Mouse (Mus musculus) right cerebral cortex, postnatal 14 days (tissue): ENCODE data around the gene Ppt1.
A peak's percentile ranks its signal among the peaks of the same experiment; 100 is the strongest.

Source experiments
- DNase-seq: peaks from one replicate; pipeline ENCODE4 v3.0.0; 2022

Ppt1 gene

GRCm38 (mm10) chr4:122871269-122871668 lies 35.2 kb downstream of the Ppt1 start:
- no peak for DNase-seq

- no peak for DNase-seq
Measured at GRCm38 (mm10) chr4:122871989-122872388, 35.9 kb downstream of the Ppt1 start.

GRCm38 (mm10) chr4:122873003-122873402 lies 37.0 kb downstream of the Ppt1 start:
- DNase-seq = no peak

GRCm38 (mm10) chr4:122873512-122873911 lies 37.5 kb downstream of the Ppt1 start:
- no peak for DNase-seq

DNA sequence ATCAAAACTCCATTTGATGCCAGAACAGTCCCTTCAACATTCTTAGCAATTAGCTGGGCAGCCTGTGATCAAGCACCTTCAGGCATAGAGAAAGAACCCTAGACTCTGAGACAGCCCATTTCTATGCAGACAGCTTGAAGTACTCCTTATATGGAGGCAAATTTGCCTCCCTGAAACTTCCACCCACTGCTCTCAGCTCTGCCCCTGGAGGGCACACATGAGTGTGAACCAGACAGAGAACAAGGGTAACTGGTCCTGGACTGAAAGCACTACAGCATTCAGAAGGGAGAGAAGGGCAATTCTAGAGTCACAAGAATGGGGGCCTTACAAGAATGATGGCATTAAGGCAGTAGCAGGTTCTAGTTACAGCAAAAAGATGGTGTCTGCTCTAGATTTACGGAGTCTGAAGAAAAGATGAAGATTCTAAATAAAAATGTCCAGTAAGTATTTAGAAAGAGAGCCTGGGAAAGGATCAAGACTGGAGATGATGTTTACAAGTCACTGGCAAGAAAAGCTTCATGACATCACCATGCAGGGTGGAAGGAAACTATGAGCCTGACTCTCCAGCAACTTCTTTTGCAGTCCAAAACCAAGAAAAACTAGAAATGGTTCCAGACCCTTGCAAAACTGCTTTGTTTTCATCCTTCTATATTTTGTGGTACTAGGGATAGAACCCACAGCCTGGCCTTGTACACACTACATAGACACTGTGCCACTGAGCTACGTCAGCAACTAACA lies 42.5 kb downstream of the Ppt1 start:
- no peak for DNase-seq

DNA sequence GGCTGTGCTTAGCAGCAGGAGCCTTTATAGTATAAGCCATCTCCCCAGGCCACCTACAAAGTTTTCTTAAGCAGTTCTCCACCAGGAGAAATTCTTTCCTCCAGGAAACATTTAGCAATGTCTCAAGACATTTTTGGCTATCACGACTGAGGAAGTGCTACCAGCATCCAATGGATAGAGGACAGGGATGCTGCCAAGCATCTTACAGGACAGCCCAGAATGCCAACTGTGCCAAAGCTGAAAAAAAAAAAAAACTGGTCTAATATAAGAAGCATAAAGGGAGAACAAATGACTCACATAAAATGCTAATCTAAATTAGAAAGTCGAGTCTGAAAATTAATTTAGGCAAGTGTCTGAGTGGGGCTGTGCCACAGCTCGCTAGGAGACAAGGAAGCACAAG lies 46.5 kb downstream of the Ppt1 start:
- no peak for DNase-seq

GRCm38 (mm10) chr4:122883294-122883693 lies 47.3 kb downstream of the Ppt1 start:
- DNase-seq = no peak

DNA sequence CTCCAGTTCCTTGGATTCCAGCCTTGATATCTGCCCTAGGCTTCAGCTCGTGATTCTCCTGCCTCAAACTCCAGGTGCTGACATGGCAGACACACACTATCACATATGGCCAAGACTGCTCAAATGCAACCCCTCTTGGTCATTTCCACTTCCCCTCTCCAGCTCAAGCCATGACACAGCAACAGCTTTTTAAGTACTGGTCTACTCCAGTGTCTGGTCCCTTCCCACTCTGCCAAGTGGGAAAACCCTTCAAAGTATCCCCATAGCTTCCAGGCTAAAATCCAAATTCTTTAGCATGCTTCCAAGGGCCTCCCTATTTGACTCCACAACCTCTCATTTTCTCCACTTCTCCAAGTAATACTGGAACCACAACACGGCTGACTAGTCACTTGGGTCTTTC lies 48.0 kb downstream of the Ppt1 start:
- DNase-seq = no peak

DNA sequence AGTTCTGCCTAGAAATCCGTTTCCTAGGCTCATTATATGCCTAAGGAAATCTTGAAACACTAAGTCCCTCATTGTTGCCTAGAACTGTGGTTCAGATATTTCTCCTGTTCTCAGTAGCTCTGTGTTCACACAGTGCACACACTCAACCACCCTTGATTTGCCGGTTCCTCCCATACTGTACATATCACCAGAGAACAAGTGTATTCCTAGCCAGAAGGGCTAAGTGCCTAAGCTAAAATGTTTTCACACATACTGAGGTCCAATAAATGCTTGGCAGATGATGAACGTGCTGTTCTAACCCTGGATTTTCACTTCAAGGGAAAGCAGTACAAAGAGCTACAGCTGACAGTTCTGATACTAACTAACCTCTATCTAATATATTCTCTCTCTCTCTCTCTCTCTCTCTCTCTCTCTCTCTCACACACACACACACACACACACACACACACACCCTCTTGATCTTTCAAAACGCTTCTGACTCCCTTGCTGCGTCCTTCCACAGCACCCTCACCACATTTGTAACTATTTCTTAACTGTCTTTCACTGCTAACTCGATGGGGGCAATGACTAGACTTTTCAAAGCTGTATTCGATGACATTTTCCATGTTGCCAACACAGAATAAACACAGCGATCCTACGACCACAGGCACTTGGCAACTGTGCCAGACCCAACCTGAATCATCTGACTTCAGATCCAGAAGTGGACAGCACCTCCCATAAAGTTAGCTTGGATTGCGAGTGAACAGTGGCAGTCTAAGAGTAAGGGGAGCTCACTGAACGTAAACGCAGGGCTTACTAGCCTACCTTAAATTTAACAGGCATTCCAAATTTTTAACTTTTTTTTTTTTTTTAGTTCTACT lies 48.7 kb downstream of the Ppt1 start:
- DNase-seq = no peak

DNA sequence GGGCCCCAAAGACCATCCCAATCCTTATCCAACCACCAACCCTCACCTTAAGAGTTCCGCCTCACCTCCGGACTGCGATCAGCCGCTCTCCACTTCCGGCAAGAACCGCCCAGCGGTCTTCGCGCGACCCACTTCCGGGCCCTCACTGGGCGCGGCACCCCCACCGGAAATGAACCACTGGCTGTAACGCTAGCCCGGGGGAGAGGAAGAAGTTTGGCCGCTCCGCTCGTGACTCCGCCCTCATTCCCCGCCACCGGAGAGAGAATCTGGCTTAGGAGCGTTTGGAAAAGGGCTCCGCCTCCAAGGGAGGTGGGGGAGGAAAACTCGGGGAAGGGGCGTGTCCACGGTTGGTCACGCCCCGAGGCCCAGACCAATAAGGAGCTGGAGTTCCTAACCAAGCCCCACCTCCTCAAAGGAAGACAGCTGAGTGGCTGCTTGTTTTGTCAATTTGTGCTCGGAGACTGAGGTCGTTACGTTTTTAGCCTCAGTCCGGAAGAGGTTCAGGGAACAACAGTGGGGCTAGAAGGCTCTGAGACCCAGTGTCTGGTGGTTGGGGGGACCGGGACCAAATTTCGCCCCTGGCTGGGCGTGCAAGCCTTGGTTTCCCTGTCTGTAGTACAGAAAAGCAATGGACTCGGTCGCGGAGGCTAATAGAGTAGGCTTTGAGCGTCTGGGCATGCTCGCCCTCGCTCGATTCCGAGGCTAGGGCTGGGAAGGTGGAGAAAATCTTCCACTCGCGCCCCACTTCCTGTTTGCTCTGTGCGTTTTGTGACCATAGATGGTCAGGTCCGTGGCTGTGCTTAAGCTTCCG lies 49.9 kb downstream of the Ppt1 start, which contains the start of gene Cap1:
TSS of gene Cap1 (minus strand) at position 289 of the 811 bp plus-strand sequence.
- peak; percentile 95 for DNase-seq

DNA sequence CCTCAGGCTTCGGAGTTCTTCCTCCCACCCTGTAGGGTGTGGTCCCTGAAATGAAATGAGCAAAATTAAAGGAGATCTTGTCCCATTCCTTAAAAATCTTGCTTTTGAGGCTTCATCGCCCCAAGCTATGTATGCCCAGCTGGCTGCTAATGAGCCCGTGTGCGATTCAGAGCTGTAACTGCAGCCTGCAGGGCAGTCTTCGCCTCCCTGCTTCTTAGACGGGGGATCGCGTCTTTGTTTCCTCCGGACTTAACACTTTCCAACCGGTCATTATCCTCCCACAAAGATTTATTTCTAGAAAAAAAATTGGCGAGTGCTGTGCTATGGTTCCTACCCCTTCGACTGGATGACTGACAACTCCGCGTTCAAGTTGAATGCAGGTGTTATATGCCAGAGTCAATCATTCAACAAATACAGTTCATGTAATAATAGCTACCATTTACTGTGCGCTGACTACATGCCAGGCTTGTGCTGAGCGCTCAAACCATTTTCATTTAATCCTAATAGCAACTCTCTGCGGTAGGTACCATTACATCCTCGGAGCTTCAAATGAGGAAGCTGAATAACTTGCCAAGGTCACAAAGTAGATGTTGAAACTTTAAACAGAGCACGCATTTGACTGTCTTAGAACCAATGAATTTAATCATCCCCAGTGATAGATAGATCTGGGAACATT lies 50.7 kb downstream of the Ppt1 start:
- no peak for DNase-seq

GRCm38 (mm10) chr4:122887336-122887735 lies 51.3 kb downstream of the Ppt1 start:
- DNase-seq = no peak

- peak; percentile 71 for DNase-seq
Measured at GRCm38 (mm10) chr4:122890881-122891481, 54.9 kb downstream of the Ppt1 start.

DNA sequence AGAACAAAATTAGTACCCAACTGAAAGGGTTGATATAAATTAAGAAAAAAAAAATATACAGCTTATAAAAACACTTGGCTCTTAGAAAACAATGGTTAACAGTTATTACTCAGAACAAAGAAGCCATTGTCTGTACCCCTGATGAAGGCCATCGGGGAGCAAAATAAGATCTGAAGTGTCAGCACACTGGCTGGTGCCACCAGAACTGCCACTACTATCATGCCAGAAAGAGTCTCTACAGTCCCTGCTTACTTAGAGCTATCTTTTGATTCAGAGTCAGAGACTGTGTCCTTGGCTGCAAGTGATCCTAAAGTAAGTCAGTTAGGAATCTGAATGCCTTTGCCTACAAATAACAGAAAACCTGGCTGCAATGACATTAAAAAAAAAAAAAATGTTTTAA lies 55.6 kb downstream of the Ppt1 start:
- no peak for DNase-seq

DNA sequence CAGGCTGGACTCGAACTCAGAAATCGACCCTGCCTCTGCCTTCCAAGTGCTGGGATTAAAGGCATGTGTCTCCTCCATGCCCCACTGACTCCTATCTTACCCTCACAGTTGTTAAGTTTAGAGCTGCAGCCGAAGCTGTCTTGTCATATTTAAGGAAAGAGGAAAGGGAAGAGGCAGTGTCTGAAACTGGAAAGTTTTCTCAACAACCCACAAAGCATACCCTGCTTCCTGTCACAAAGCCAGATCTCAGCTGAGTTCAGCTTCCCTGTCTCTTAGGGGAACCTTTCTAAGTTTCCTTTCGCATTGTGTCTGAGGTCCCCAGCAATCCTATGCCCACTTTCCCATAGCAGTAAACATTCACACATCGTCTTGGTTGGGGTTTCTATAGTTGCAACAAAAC lies 56.1 kb downstream of the Ppt1 start:
- DNase-seq = no peak

DNA sequence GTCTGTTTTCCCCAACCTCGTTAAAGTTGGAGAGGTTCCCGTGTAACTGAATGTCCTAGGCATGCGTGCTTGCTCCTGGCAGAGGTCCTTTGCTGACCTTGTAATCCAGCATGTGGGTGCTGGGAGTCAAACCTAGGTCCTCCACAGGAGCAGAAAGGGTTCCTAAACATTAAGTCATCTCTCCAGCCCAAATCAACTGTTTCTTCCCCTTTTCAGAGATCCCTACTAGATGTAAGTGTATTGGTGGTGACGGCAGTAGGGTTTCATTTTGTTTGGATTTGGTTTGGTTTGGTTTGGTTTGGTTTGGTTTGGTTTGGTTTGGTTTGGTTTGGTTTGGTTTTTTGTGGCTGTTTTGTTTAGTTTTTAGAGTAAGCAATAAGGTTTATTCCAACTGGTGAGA lies 61.7 kb downstream of the Ppt1 start:
- DNase-seq = no peak

DNA sequence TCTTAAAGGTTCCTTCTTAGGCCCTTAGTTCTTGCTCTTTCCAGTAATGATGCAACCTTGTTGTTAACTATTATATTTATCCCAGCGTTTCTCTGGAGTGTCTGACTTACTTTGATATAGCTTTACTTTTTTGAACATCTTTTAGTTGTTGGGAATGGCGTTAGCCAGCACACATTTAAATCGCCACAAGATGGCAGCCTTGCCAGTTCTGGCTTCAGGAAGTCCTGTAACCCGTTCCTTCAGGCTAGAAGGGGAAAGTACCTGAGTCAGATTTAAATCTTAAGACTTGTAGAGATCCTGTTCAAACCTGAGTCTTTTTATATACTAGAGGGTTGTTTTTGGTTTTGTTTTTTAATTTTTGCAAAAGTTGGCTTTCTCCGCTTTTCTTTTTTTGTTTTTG lies 62.3 kb downstream of the Ppt1 start:
- DNase-seq = peak; percentile 78

GRCm38 (mm10) chr4:122902156-122902555 lies 66.1 kb downstream of the Ppt1 start:
- DNase-seq = no peak

DNA sequence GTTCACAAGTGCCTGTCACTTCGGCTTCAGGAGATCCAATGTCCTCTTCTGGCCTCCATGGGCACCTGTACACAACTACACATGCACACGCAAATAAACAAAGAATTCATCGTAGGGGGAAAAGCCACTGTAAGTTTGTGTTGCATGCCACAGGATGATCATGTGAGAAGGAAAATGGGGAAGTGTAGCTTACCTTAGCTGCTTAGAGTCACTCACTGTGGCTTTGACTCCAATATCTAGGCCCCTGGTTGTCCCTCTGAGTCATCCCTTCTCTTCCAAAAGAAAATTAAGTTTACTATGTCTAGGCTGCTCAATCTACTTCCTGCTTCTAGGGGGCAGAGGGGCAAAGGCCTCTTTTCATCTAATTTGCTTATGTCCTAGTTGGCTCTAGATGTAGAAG lies 67.7 kb downstream of the Ppt1 start:
- DNase-seq = no peak

DNA sequence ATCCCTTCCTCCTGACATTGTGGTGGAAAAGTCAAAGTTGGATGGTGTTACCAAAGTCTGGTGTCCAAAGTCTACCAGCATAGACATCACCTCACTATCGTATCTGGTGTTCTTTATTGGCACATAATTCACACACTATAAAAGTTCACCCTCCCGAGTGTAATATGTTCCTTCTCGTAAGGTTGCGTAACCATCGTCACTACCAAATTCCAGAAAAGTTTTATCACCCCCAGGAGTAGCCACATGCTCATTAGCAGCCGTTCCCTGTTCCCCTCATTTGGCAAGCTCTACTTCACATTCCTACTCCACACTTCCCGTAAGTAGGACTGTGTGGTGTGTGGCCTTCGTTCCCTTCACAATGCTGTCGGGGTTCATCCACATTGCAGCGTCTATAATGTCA lies 69.3 kb downstream of the Ppt1 start:
- no peak for DNase-seq
